ENCODE assay signal across 14 mouse cellular contexts in genomic region chr11:59814311-59814710, GRCm38 (mm10).
"Had no signal": no experiment of that assay in that cellular context is flagged by ENCODE, and none has a peak within 500 bp of the region (broad histone marks: within the 10 kb centered on the region; RNA-seq: fewer than 3 reads in every experiment).

No protein-coding gene starts in this region.

- ATAC-seq: midbrain, embryonic 16.5 days had no signal

- H3K4me1 ChIP-seq: stomach, embryonic 15.5 days had no signal

- H3K27me3 ChIP-seq: limb, embryonic 12.5 days; liver, embryonic 13.5 days; midbrain, embryonic 12.5 days; neural tube, embryonic 13.5 days; stomach, embryonic 15.5 days had no signal

- H3K9me3 ChIP-seq: limb, embryonic 12.5 days; liver, embryonic 13.5 days; midbrain, embryonic 12.5 days; neural tube, embryonic 13.5 days; stomach, embryonic 15.5 days had no signal

- H3K9ac ChIP-seq: limb, embryonic 12.5 days; liver, embryonic 13.5 days; lung, embryonic 14.5 days; midbrain, embryonic 12.5 days; neural tube, embryonic 13.5 days; stomach, embryonic 15.5 days had no signal

- DNase-seq: kidney, adult 9 months; kidney, postnatal 36 days; liver, embryonic 13.5 days; lung, embryonic 14.5 days; retina, postnatal 1 day; right cerebral cortex, postnatal 4 days; spleen, adult 18-20 months; thymus, postnatal 36 days had no signal

- H3K4me3 ChIP-seq: limb, embryonic 12.5 days; liver, embryonic 13.5 days; midbrain, embryonic 12.5 days; neural tube, embryonic 13.5 days; stomach, embryonic 15.5 days had no signal

- H3K4me2 ChIP-seq: limb, embryonic 12.5 days; liver, embryonic 13.5 days; lung, embryonic 14.5 days; midbrain, embryonic 12.5 days; neural tube, embryonic 13.5 days; stomach, embryonic 15.5 days had no signal

- H3K27ac ChIP-seq: kidney, postnatal 0 days; limb, embryonic 12.5 days; liver, embryonic 13.5 days; midbrain, embryonic 12.5 days; neural tube, embryonic 13.5 days; stomach, embryonic 15.5 days had no signal
